Mouse (Mus musculus) cortical plate, adult 2 months (tissue): Measurements from ENCODE around the gene Mcrip1. TPM values are rescaled to one million over a fixed set of nuclear protein-coding genes. Genes with fewer than 3 reads are reported as not detected.
A peak's percentile ranks its signal among the peaks of the same experiment; 100 is the strongest.
"Not testable (repeated sequence)": the region's sequence is repeated elsewhere in the genome, so short reads cannot be mapped to it uniquely, and the experiment has no call there.

Experiments used
- H3K27ac ChIP-seq: fragments of 200-500 bp; 2 replicates; pipeline ENCODE4 v1.5.1; 2012; ENCODE audit warnings: low read length, control low read depth, inconsistent platforms; ENCODE audit not compliant: insufficient read depth
- H3K4me1 ChIP-seq: fragments of 200-500 bp; 2 replicates; pipeline ENCODE4 v1.6.1; 2011; ENCODE audit warnings: low read length; ENCODE audit not compliant: control insufficient read depth, insufficient read depth
- H3K4me3 ChIP-seq: fragments of 200-500 bp; 2 replicates; pipeline ENCODE4 v1.5.1; 2011; ENCODE audit warnings: mild to moderate bottlenecking, low read length, control low read depth; ENCODE audit not compliant: insufficient read depth
- CTCF ChIP-seq: fragments of 200-500 bp; IDR thresholded peaks from 2 replicates; pipeline ENCODE4 v1.5.1; 2011; ENCODE audit warnings: mild to moderate bottlenecking, control low read depth, low read length; ENCODE audit not compliant: insufficient read depth; ENCODE audit errors: extremely low read depth
- POLR2A ChIP-seq: fragments of 200-500 bp; IDR thresholded peaks from 2 replicates; pipeline ENCODE4 v1.6.1; 2011; ENCODE audit warnings: mild to moderate bottlenecking, low read length, control low read depth; ENCODE audit not compliant: insufficient read depth; ENCODE audit errors: extremely low read depth
- polyA plus RNA-seq: library from polyadenylated mRNA; depleted of rRNA; stranded (reverse); fragments of >200 nt; gene quantifications from 2 replicates; pipeline ENCODE4 v1.2.3, GENCODE M21; 2012

Mcrip1 gene
- polyA plus RNA-seq, 1 experiment: 160 TPM

GRCm38 (mm10) chr11:120519738-120520137 lies 29.8 kb downstream of the Mcrip1 start:
- H3K27ac ChIP-seq: no peak overlapping the region
- TF ChIP-seq CTCF: no peak
- no peak for TF ChIP-seq POLR2A
- peaks cover 4% of the 10 kb centered on the region; the same call in 1 of the 2 replicates for H3K4me1 ChIP-seq
- no peak overlapping the region for H3K4me3 ChIP-seq

- H3K4me3 ChIP-seq: no peak overlapping the region
- H3K27ac ChIP-seq: no peak overlapping the region
- TF ChIP-seq POLR2A (no peak), CTCF (no peak)
- H3K4me1 ChIP-seq: peaks cover 4% of the 10 kb centered on the region; the same call in 1 of the 2 replicates
Measured at GRCm38 (mm10) chr11:120518558-120518957, 31.0 kb downstream of the Mcrip1 start.

- no peak for TF ChIP-seq CTCF
- no peak for TF ChIP-seq POLR2A
- Histone ChIP-seq H3K4me1 (peaks cover 4% of the 10 kb centered on the region; the same call in 1 of the 2 replicates), H3K27ac (no peak overlapping the region), H3K4me3 (no peak overlapping the region)
Measured at GRCm38 (mm10) chr11:120518027-120518426, 31.5 kb downstream of the Mcrip1 start.

- no peak overlapping the region for H3K4me3 ChIP-seq
- no peak for TF ChIP-seq CTCF
- TF ChIP-seq POLR2A: no peak
Measured at GRCm38 (mm10) chr11:120517147-120517546, 32.4 kb downstream of the Mcrip1 start.

GRCm38 (mm10) chr11:120515611-120516010 lies 33.9 kb downstream of the Mcrip1 start:
- Histone ChIP-seq H3K4me3 (no peak overlapping the region), H3K4me1 (peaks cover 4% of the 10 kb centered on the region; the same call in 1 of the 2 replicates), H3K27ac (no peak overlapping the region)
- TF ChIP-seq POLR2A: no peak
- TF ChIP-seq CTCF: peak; percentile 94

More at GRCm38 (mm10) chr11:120517147-120517546, 32.4 kb downstream of the Mcrip1 start:
- no peak overlapping the region for H3K27ac ChIP-seq
- peaks cover 4% of the 10 kb centered on the region; the same call in 1 of the 2 replicates for H3K4me1 ChIP-seq

GRCm38 (mm10) chr11:120514262-120514661 lies 35.3 kb downstream of the Mcrip1 start:
- not testable (repeated sequence) for H3K4me3 ChIP-seq, H3K27ac ChIP-seq, H3K4me1 ChIP-seq

GRCm38 (mm10) chr11:120512790-120513453 lies 36.6 kb downstream of the Mcrip1 start:
- H3K4me1 ChIP-seq: no peaks in the 10 kb centered on the region
- no peak overlapping the region for H3K4me3 ChIP-seq
- TF ChIP-seq CTCF (no peak), POLR2A (no peak)
- no peak overlapping the region for H3K27ac ChIP-seq

- H3K4me3 ChIP-seq: no peak overlapping the region
- no peaks in the 10 kb centered on the region for H3K4me1 ChIP-seq
- TF ChIP-seq POLR2A: no peak
- TF ChIP-seq CTCF: no peak
- no peak overlapping the region for H3K27ac ChIP-seq
Measured at GRCm38 (mm10) chr11:120510375-120511030, 39.0 kb downstream of the Mcrip1 start.

- Histone ChIP-seq H3K4me3 (no peak overlapping the region), H3K27ac (no peak overlapping the region), H3K4me1 (no peaks in the 10 kb centered on the region)
- TF ChIP-seq POLR2A (no peak), CTCF (no peak)
Measured at GRCm38 (mm10) chr11:120509940-120510339, 39.6 kb downstream of the Mcrip1 start.

- Histone ChIP-seq H3K4me3 (no peak overlapping the region), H3K27ac (no peak overlapping the region), H3K4me1 (no peaks in the 10 kb centered on the region)
Measured at GRCm38 (mm10) chr11:120508290-120508870, 41.1 kb downstream of the Mcrip1 start.

More at GRCm38 (mm10) chr11:120508290-120508870, 41.1 kb downstream of the Mcrip1 start:
- no peak for TF ChIP-seq POLR2A
- no peak for TF ChIP-seq CTCF
